Mouse (Mus musculus) bone marrow macrophage, adult 2 months (primary cell): ENCODE data around the gene Pdhx.

Source experiments
- CTCF ChIP-seq: IDR thresholded peaks from 2 replicates; pipeline ENCODE4 v1.5.1; 2012; ENCODE audit warnings: low read depth, mild to moderate bottlenecking, low read length, moderate library complexity
- POLR2A ChIP-seq: IDR thresholded peaks from 2 replicates; pipeline ENCODE4 v1.6.1; 2012; ENCODE audit warnings: mild to moderate bottlenecking, low read depth, low read length, borderline replicate concordance

DNA sequence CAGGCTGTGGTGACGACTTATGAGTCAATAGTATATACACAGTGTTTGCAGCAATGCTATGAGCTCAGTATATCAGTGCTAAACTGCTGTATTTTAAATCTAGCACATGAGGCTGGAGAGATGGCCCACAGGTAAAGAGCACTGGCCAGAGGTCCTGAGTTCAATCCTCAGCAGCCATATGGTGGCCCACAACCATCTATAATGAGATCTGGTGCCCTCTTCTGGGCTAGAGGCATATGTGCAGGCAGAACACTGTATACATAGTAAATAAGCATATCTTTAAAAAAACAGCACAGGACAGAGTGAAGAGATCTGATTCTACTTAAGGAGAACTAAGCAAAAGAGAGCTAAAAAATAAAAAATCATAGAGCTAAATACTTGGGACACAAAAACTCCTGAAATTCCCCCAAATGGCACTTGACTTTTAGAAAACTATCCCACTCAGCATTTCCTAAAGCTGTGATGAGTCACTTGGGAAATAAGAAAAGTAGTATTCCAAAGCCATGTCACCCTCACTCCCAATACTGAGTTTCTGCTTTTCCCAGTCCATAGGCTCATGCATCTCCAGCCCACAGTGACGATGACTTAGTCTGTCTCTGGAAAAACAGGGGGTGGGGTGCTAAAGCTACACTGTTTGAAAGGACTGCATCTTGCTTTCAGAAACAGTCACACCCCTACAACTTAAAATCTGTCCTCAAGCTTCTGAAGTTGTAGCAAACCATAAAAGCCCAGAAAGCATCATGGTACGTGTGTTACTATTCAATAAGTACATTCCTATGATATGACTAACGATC lies 60.3 kb downstream of the Pdhx start:
- no peak for TF ChIP-seq POLR2A
- TF ChIP-seq CTCF: peak; percentile 64
